Mouse (Mus musculus) ES-Bruce4 (cell line): ENCODE data around the gene Gm10197. TPM values are rescaled to one million over a fixed set of nuclear protein-coding genes. Genes with fewer than 3 reads are reported as not detected.

Experiments used
- H3K27ac ChIP-seq: 2 replicates; pipeline ENCODE4 v1.5.1; 2012; ENCODE audit warnings: low read length, inconsistent platforms; ENCODE audit not compliant: insufficient read depth
- H3K27me3 ChIP-seq: 2 replicates; pipeline ENCODE4 v1.6.1; 2012; ENCODE audit warnings: mild to moderate bottlenecking, low read length, inconsistent platforms; ENCODE audit not compliant: control insufficient read depth, poor library complexity, insufficient read depth, severe bottlenecking
- H3K36me3 ChIP-seq: 2 replicates; pipeline ENCODE4 v1.6.1; 2012; ENCODE audit warnings: inconsistent platforms, mild to moderate bottlenecking, low read length, moderate library complexity; ENCODE audit not compliant: control insufficient read depth, poor library complexity, insufficient read depth, severe bottlenecking
- H3K4me1 ChIP-seq: one replicate; pipeline ENCODE4 v1.8.1; 2011; ENCODE audit warnings: low read length; ENCODE audit not compliant: control insufficient read depth, insufficient read depth
- H3K4me3 ChIP-seq: 2 replicates; pipeline ENCODE4 v1.5.1; 2011; ENCODE audit warnings: low read depth, mild to moderate bottlenecking, low read length
- H3K9ac ChIP-seq: 2 replicates; pipeline ENCODE4 v1.6.1; 2012; ENCODE audit warnings: low read depth, mild to moderate bottlenecking, inconsistent platforms; ENCODE audit not compliant: poor library complexity, severe bottlenecking
- H3K9me3 ChIP-seq: replicated peaks from 2 replicates; pipeline ENCODE4 v1.6.1; 2012; ENCODE audit warnings: mild to moderate bottlenecking, low read length, inconsistent platforms; ENCODE audit not compliant: control insufficient read depth, poor library complexity, insufficient read depth, severe bottlenecking
- CTCF ChIP-seq: IDR thresholded peaks from one replicate; pipeline ENCODE4 v1.8.1; 2011; ENCODE audit warnings: low read depth, low read length
- EP300 ChIP-seq: IDR thresholded peaks from 2 replicates; pipeline ENCODE4 v1.6.1; 2011; ENCODE audit warnings: low read depth, low read length; ENCODE audit not compliant: insufficient read depth
- POLR2A ChIP-seq: IDR thresholded peaks from one replicate; pipeline ENCODE4 v1.8.1; 2011; ENCODE audit warnings: low read length; ENCODE audit not compliant: insufficient read depth
- polyA plus RNA-seq: library from polyadenylated mRNA; stranded (reverse); fragments of >200 nt; gene quantifications from 2 replicates; pipeline ENCODE4 v1.2.4, GENCODE M21; 2011; ENCODE audit warnings: low read depth; ENCODE audit not compliant: missing spikeins, insufficient read depth, insufficient read length

The Gm10197 gene
- polyA plus RNA-seq, 1 experiment, result not detected

DNA sequence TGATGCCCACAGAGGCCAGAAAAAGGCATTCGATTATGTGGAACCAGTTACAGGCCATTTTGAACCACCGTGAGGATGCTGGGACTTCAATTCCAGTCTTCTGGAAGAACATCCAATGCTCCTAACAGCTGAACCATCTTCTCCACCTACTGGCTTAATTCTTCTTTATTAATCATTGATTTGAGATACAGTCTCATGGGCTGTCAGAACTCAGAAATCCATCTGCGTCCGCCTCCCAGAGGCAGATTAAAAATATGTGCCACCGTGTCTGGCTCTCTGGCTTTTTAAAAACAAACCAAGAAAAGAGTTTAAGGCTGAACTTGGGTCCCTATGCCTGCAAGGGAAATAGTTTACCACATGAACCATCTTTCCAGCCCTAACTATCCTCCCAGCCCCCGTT lies 3.7 kb upstream of the Gm10197 start:
- Histone ChIP-seq H3K27ac (no peak overlapping the region), H3K36me3 (peaks cover 44% of the 10 kb centered on the region), H3K27me3 (no peaks in the 10 kb centered on the region), H3K4me1 (peaks cover under 1% of the 10 kb centered on the region), H3K4me3 (no peak overlapping the region), H3K9me3 (no peaks in the 10 kb centered on the region), H3K9ac (no peak overlapping the region)
- TF ChIP-seq EP300 (no peak), CTCF (no peak), POLR2A (no peak)

GRCm38 (mm10) chr19:53373570-53373969 lies 2.0 kb upstream of the Gm10197 start:
- Histone ChIP-seq H3K4me3 (no peak overlapping the region), H3K9me3 (no peaks in the 10 kb centered on the region), H3K36me3 (peaks cover 31% of the 10 kb centered on the region), H3K4me1 (peaks cover 3% of the 10 kb centered on the region), H3K27ac (no peak overlapping the region), H3K9ac (no peak overlapping the region), H3K27me3 (no peaks in the 10 kb centered on the region)
- TF ChIP-seq EP300, result no peak
- TF ChIP-seq POLR2A, result no peak
- no peak for TF ChIP-seq CTCF

- TF ChIP-seq POLR2A (no peak), CTCF (no peak), EP300 (no peak)
- Histone ChIP-seq H3K9ac (peak overlapping the region; percentile 58), H3K36me3 (peaks cover 15% of the 10 kb centered on the region), H3K4me1 (peaks cover 3% of the 10 kb centered on the region), H3K4me3 (peak overlapping the region; percentile 7; the same call in 1 of the 2 replicates), H3K27me3 (no peaks in the 10 kb centered on the region), H3K9me3 (no peaks in the 10 kb centered on the region), H3K27ac (peak overlapping the region; percentile 41; the same call in 1 of the 2 replicates)
Measured at GRCm38 (mm10) chr19:53370233-53370632, 1.3 kb downstream of the Gm10197 start.

- Histone ChIP-seq H3K27ac (peak overlapping the region; percentile 38; the same call in 1 of the 2 replicates), H3K4me1 (peaks cover 3% of the 10 kb centered on the region), H3K9ac (peak overlapping the region; percentile 62)
Measured at GRCm38 (mm10) chr19:53369469-53370043, 2.0 kb downstream of the Gm10197 start.

DNA sequence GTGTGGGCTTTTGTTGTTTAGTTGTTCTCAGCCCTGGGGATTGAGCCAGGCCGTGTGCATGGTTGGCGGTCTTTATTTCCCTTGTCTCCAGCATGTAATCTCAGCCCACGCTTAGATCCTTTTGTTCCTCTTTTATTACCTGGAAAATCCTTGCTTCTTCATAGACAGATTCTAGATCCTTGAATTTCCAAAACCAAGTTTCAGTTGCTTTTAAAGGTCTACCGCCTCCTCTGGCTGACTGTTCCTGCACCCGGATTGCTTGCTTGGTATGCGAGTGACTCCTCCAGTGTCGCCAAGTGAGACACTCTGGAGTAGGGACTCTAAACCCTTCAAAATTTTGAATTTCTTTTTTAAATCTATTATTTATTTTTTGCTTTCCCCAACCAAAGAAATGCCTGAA lies 4.7 kb downstream of the Gm10197 start:
- TF ChIP-seq POLR2A (no peak), EP300 (no peak), CTCF (no peak)
- peaks cover 2% of the 10 kb centered on the region; the same call in 1 of the 2 replicates for H3K36me3 ChIP-seq
- H3K4me3 ChIP-seq, result no peak overlapping the region
- no peak overlapping the region for H3K27ac ChIP-seq
- H3K27me3 ChIP-seq, result no peaks in the 10 kb centered on the region
- H3K9ac ChIP-seq, result no peak overlapping the region
- H3K9me3 ChIP-seq, result no peaks in the 10 kb centered on the region
- H3K4me1 ChIP-seq, result peaks cover 3% of the 10 kb centered on the region

More at GRCm38 (mm10) chr19:53369469-53370043, 2.0 kb downstream of the Gm10197 start:
- H3K9me3 ChIP-seq, result no peaks in the 10 kb centered on the region
- no peaks in the 10 kb centered on the region for H3K27me3 ChIP-seq
- TF ChIP-seq POLR2A (no peak), CTCF (peak; percentile 85)
- peak overlapping the region; percentile 42 for H3K4me3 ChIP-seq
- H3K36me3 ChIP-seq, result peaks cover 10% of the 10 kb centered on the region

GRCm38 (mm10) chr19:53366057-53366775 lies 5.3 kb downstream of the Gm10197 start:
- Histone ChIP-seq H3K9ac (no peak overlapping the region), H3K27ac (no peak overlapping the region)

More at GRCm38 (mm10) chr19:53366057-53366775, 5.3 kb downstream of the Gm10197 start:
- no peaks in the 10 kb centered on the region for H3K9me3 ChIP-seq
- H3K4me1 ChIP-seq, result peaks cover 3% of the 10 kb centered on the region
- H3K4me3 ChIP-seq, result no peak overlapping the region
- no peak for TF ChIP-seq EP300
- no peak for TF ChIP-seq CTCF
- TF ChIP-seq POLR2A, result no peak
- no peaks in the 10 kb centered on the region for H3K27me3 ChIP-seq
- H3K36me3 ChIP-seq, result no peaks in the 10 kb centered on the region
